Mouse (Mus musculus) MEL (cell line): Measurements from ENCODE around the gene Frmd5. TPM values are rescaled to one million over a fixed set of nuclear protein-coding genes. Genes with fewer than 3 reads are reported as not detected.

ENCODE experiments used
- DNase-seq: peaks from one replicate; pipeline ENCODE4 v3.0.0; 2011; ENCODE audit warnings: low read depth, low spot score
- H3K27ac ChIP-seq: 2 replicates; pipeline ENCODE4 v1.5.1; 2012; ENCODE audit warnings: low read depth, mild to moderate bottlenecking, control low read depth, low read length, moderate library complexity; ENCODE audit not compliant: control insufficient read depth
- H3K27me3 ChIP-seq, 2 experiments: fragments of 150-350 bp in 1 of 2; sonication (generic) in 1 of 2; 2 replicates each; pipeline ENCODE4 v1.6.1; 2012; ENCODE audit warnings: low read length in 2 of 2, mild to moderate bottlenecking in 2 of 2, improper control_type of control experiment in 1 of 2, moderate library complexity in 1 of 2; ENCODE audit not compliant: insufficient read depth in 2 of 2, control insufficient read depth in 1 of 2
- H3K36me3 ChIP-seq, 2 experiments: 2 replicates each; pipeline ENCODE4 v1.6.1; 2012 to 2014; ENCODE audit warnings: low read length in 2 of 2, improper control_type of control experiment in 1 of 2, inconsistent platforms in 1 of 2, mild to moderate bottlenecking in 1 of 2; ENCODE audit not compliant: insufficient read depth in 2 of 2, control insufficient read depth in 1 of 2
- H3K4me1 ChIP-seq, 2 experiments: fragments of 150-350 bp in 1 of 2; sonication (generic) in 1 of 2; 2 replicates each; pipeline ENCODE4 v1.6.1; 2012; ENCODE audit warnings: low read length in 2 of 2, improper control_type of control experiment in 1 of 2, mild to moderate bottlenecking in 1 of 2; ENCODE audit not compliant: insufficient read depth in 2 of 2, control insufficient read depth in 1 of 2
- H3K4me3 ChIP-seq, 2 experiments: fragments of 150-350 bp in 1 of 2; sonication (generic) in 1 of 2; 2 replicates each; pipeline ENCODE4 v1.5.1; 2012; ENCODE audit warnings: low read depth in 2 of 2, low read length in 2 of 2, mild to moderate bottlenecking in 2 of 2, moderate library complexity in 2 of 2, control low read depth in 1 of 2, improper control_type of control experiment in 1 of 2; ENCODE audit not compliant: control insufficient read depth in 1 of 2, insufficient read depth in 1 of 2
- H3K79me2 ChIP-seq: 2 replicates; pipeline ENCODE4 v1.6.1; 2012; ENCODE audit warnings: mild to moderate bottlenecking, low read length, moderate library complexity; ENCODE audit not compliant: control insufficient read depth, poor library complexity, insufficient read depth
- H3K9ac ChIP-seq: 2 replicates; pipeline ENCODE4 v1.6.1; 2012; ENCODE audit warnings: low read depth, mild to moderate bottlenecking, control low read depth, low read length, moderate library complexity; ENCODE audit not compliant: control insufficient read depth, poor library complexity, severe bottlenecking
- H3K9me3 ChIP-seq: fragments of 150-350 bp; sonication (generic); replicated peaks from 2 replicates; pipeline ENCODE4 v1.6.1; 2012; ENCODE audit warnings: mild to moderate bottlenecking, low read length, improper control_type of control experiment, moderate library complexity; ENCODE audit not compliant: insufficient read depth
- BHLHE40 ChIP-seq: IDR thresholded peaks from 2 replicates; pipeline ENCODE4 v1.6.1; 2012; ENCODE audit warnings: low read depth, mild to moderate bottlenecking, inconsistent platforms, low read length, improper control_type of control experiment, borderline replicate concordance
- CHD1 ChIP-seq: IDR thresholded peaks from 2 replicates; pipeline ENCODE4 v1.6.1; 2012; ENCODE audit warnings: low read depth, mild to moderate bottlenecking, inconsistent platforms, low read length, improper control_type of control experiment
- CHD2 ChIP-seq: IDR thresholded peaks from 2 replicates; pipeline ENCODE4 v1.6.1; 2011; ENCODE audit warnings: low read length, improper control_type of control experiment
- CTCF ChIP-seq, 3 experiments: IDR thresholded peaks in 2 of 3; conservative IDR thresholded peaks in 1 of 3; 2 replicates each; pipeline ENCODE4 v1.5.1; 2011 to 2012; ENCODE audit warnings: low read length in 3 of 3, low read depth in 2 of 3, mild to moderate bottlenecking in 2 of 3, improper control_type of control experiment in 1 of 3, inconsistent platforms in 1 of 3, mixed read lengths in 1 of 3, moderate library complexity in 1 of 3; ENCODE audit not compliant: control insufficient read depth in 1 of 3, insufficient read depth in 1 of 3, poor library complexity in 1 of 3, severe bottlenecking in 1 of 3
- E2F4 ChIP-seq: IDR thresholded peaks from 2 replicates; pipeline ENCODE4 v1.6.1; 2011; ENCODE audit warnings: low read depth, low read length, improper control_type of control experiment, borderline replicate concordance
- ELF1 ChIP-seq: IDR thresholded peaks from 2 replicates; pipeline ENCODE4 v1.6.1; 2014; ENCODE audit warnings: low read depth, mild to moderate bottlenecking, inconsistent platforms, low read length, improper control_type of control experiment, moderate library complexity
- EP300 ChIP-seq, 2 experiments: IDR thresholded peaks; 2 replicates each; pipeline ENCODE4 v1.6.1; 2011; ENCODE audit warnings: improper control_type of control experiment in 2 of 2, low read length in 2 of 2, low read depth in 1 of 2, mild to moderate bottlenecking in 1 of 2
- ETS1 ChIP-seq: IDR thresholded peaks from 2 replicates; pipeline ENCODE4 v1.6.1; 2012; ENCODE audit warnings: low read depth, mild to moderate bottlenecking, inconsistent platforms, low read length, improper control_type of control experiment, moderate library complexity
- GABPA ChIP-seq: IDR thresholded peaks from 2 replicates; pipeline ENCODE4 v1.6.1; 2012; ENCODE audit warnings: low read depth, mild to moderate bottlenecking, inconsistent platforms, low read length, improper control_type of control experiment, moderate library complexity
- GATA1 ChIP-seq: IDR thresholded peaks from 2 replicates; pipeline ENCODE4 v1.6.1; 2011; ENCODE audit warnings: low read depth, low read length, improper control_type of control experiment
- HCFC1 ChIP-seq: IDR thresholded peaks from 2 replicates; pipeline ENCODE4 v1.6.1; 2012; ENCODE audit warnings: low read depth, mild to moderate bottlenecking, inconsistent platforms, low read length, improper control_type of control experiment, moderate library complexity
- JUND ChIP-seq: IDR thresholded peaks from 2 replicates; pipeline ENCODE4 v1.6.1; 2011; ENCODE audit warnings: low read depth, mild to moderate bottlenecking, improper control_type of control experiment, low read length
- KAT2A ChIP-seq: conservative IDR thresholded peaks from 2 replicates; pipeline ENCODE4 v1.6.1; 2012; ENCODE audit warnings: low read depth, low read length, improper control_type of control experiment, inconsistent platforms
- MAFK ChIP-seq: IDR thresholded peaks from 2 replicates; pipeline ENCODE4 v1.6.1; 2011; ENCODE audit warnings: low read depth, mild to moderate bottlenecking, low read length, improper control_type of control experiment, borderline replicate concordance
- MAX ChIP-seq: IDR thresholded peaks from 2 replicates; pipeline ENCODE4 v1.6.1; 2011; ENCODE audit warnings: low read length, improper control_type of control experiment
- MAZ ChIP-seq: IDR thresholded peaks from 2 replicates; pipeline ENCODE4 v1.6.1; 2012; ENCODE audit warnings: low read depth, mild to moderate bottlenecking, inconsistent platforms, low read length, improper control_type of control experiment
- MEF2A ChIP-seq: IDR thresholded peaks from 2 replicates; pipeline ENCODE4 v1.6.1; 2014; ENCODE audit warnings: low read depth, mild to moderate bottlenecking, inconsistent platforms, low read length, improper control_type of control experiment; ENCODE audit not compliant: poor library complexity, insufficient replicate concordance, severe bottlenecking; ENCODE audit errors: extremely low read depth
- MXI1 ChIP-seq: IDR thresholded peaks from 2 replicates; pipeline ENCODE4 v1.6.1; 2011; ENCODE audit warnings: mild to moderate bottlenecking, low read depth, low read length, improper control_type of control experiment
- MYB ChIP-seq: IDR thresholded peaks from 2 replicates; pipeline ENCODE4 v1.6.1; 2011; ENCODE audit warnings: mild to moderate bottlenecking, low read depth, low read length, improper control_type of control experiment
- MYC ChIP-seq: IDR thresholded peaks from 2 replicates; pipeline ENCODE4 v1.6.1; 2011; ENCODE audit warnings: low read depth, mild to moderate bottlenecking, low read length, improper control_type of control experiment, moderate library complexity
- NELFE ChIP-seq: IDR thresholded peaks from 2 replicates; pipeline ENCODE4 v1.6.1; 2011; ENCODE audit warnings: low read depth, low read length, improper control_type of control experiment
- NRF1 ChIP-seq: IDR thresholded peaks from 2 replicates; pipeline ENCODE4 v1.6.1; 2014; ENCODE audit warnings: low read depth, mild to moderate bottlenecking, inconsistent platforms, low read length, improper control_type of control experiment, moderate library complexity; ENCODE audit not compliant: poor library complexity, insufficient read depth, severe bottlenecking
- POLR2A ChIP-seq, 2 experiments: IDR thresholded peaks; 2 replicates each; pipeline ENCODE4 v1.6.1; 2011 to 2012; ENCODE audit warnings: low read length in 2 of 2, mild to moderate bottlenecking in 2 of 2, control low read depth in 1 of 2, improper control_type of control experiment in 1 of 2, low read depth in 1 of 2, moderate library complexity in 1 of 2; ENCODE audit not compliant: control insufficient read depth in 1 of 2, insufficient read depth in 1 of 2, poor library complexity in 1 of 2
- POLR2AphosphoS2 ChIP-seq: IDR thresholded peaks from 2 replicates; pipeline ENCODE4 v1.6.1; 2011; ENCODE audit warnings: low read length, improper control_type of control experiment
- POLR2AphosphoS5 ChIP-seq: IDR thresholded peaks from 2 replicates; pipeline ENCODE4 v1.6.1; 2012; ENCODE audit warnings: low read depth, borderline replicate concordance, mild to moderate bottlenecking, inconsistent platforms, low read length, moderate library complexity, mixed read lengths
- RAD21 ChIP-seq: IDR thresholded peaks from 2 replicates; pipeline ENCODE4 v1.6.1; 2011; ENCODE audit warnings: mild to moderate bottlenecking, low read depth, low read length, improper control_type of control experiment
- RCOR1 ChIP-seq: IDR thresholded peaks from 2 replicates; pipeline ENCODE4 v1.6.1; 2012; ENCODE audit warnings: low read depth, mild to moderate bottlenecking, inconsistent platforms, low read length, improper control_type of control experiment
- SMC3 ChIP-seq: IDR thresholded peaks from 2 replicates; pipeline ENCODE4 v1.6.1; 2011; ENCODE audit warnings: low read depth, low read length, improper control_type of control experiment
- TAL1 ChIP-seq: IDR thresholded peaks from 2 replicates; pipeline ENCODE4 v1.6.1; 2012; ENCODE audit warnings: mild to moderate bottlenecking, inconsistent platforms, low read length, moderate library complexity, mixed read lengths
- TBP ChIP-seq: IDR thresholded peaks from 2 replicates; pipeline ENCODE4 v1.8.0; 2011; ENCODE audit warnings: low read depth, low read length, improper control_type of control experiment
- TCF12 ChIP-seq: IDR thresholded peaks from 2 replicates; pipeline ENCODE4 v1.6.1; 2014; ENCODE audit warnings: low read depth, mild to moderate bottlenecking, inconsistent platforms, low read length, improper control_type of control experiment, moderate library complexity
- UBTF ChIP-seq: IDR thresholded peaks from 2 replicates; pipeline ENCODE4 v1.6.1; 2012; ENCODE audit warnings: low read depth, mild to moderate bottlenecking, inconsistent platforms, low read length, improper control_type of control experiment, moderate library complexity, borderline replicate concordance; ENCODE audit not compliant: insufficient read depth
- USF1 ChIP-seq: IDR thresholded peaks from 2 replicates; pipeline ENCODE4 v1.6.1; 2014; ENCODE audit warnings: low read depth, mild to moderate bottlenecking, inconsistent platforms, low read length, improper control_type of control experiment, moderate library complexity
- USF2 ChIP-seq, 2 experiments: IDR thresholded peaks; 2 replicates each; pipeline ENCODE4 v1.6.1; 2011 to 2012; ENCODE audit warnings: improper control_type of control experiment in 2 of 2, low read length in 2 of 2, borderline replicate concordance in 1 of 2, inconsistent platforms in 1 of 2, low read depth in 1 of 2, mild to moderate bottlenecking in 1 of 2; ENCODE audit not compliant: insufficient read depth in 1 of 2
- ZC3H11A ChIP-seq: IDR thresholded peaks from 2 replicates; pipeline ENCODE4 v1.6.1; 2012; ENCODE audit warnings: low read depth, mild to moderate bottlenecking, inconsistent platforms, low read length, improper control_type of control experiment
- ZKSCAN1 ChIP-seq: IDR thresholded peaks from 2 replicates; pipeline ENCODE4 v1.6.1; 2012; ENCODE audit warnings: low read depth, mild to moderate bottlenecking, inconsistent platforms, low read length, improper control_type of control experiment, moderate library complexity
- ZMIZ1 ChIP-seq: IDR thresholded peaks from 2 replicates; pipeline ENCODE4 v1.6.1; 2012; ENCODE audit warnings: low read depth, mild to moderate bottlenecking, inconsistent platforms, low read length, improper control_type of control experiment, moderate library complexity
- ZNF384 ChIP-seq: IDR thresholded peaks from 2 replicates; pipeline ENCODE4 v1.6.1; 2012; ENCODE audit warnings: low read depth, mild to moderate bottlenecking, inconsistent platforms, low read length, improper control_type of control experiment
- polyA plus RNA-seq, 2 experiments: library from polyadenylated mRNA; stranded (reverse) in 1 of 2; unstranded in 1 of 2; fragments of >175 nt in 1 of 2; fragments of >200 nt in 1 of 2; gene quantifications; 2 replicates each; pipeline versions ENCODE4 v1.2.1 to v1.2.4; 2012; ENCODE audit warnings: low replicate concordance in 2 of 2, low read depth in 1 of 2; ENCODE audit not compliant: insufficient read length in 2 of 2, insufficient read depth in 1 of 2, missing spikeins in 1 of 2
- total RNA-seq: library from RNA; depleted of rRNA; stranded (reverse); fragments of 300-350 nt; gene quantifications from 2 replicates; pipeline ENCODE4 v1.2.3, GENCODE M21; 2012

Frmd5 gene
- total and polyA plus RNA-seq, 3 experiments: 0.04 to 0.15 TPM; not detected in 1

GRCm38 (mm10) chr2:121571780-121572179, 235.1 kb downstream of the Frmd5 start:
- H3K4me3 ChIP-seq: no peak overlapping the region
- H3K9me3 ChIP-seq: no peaks in the 10 kb centered on the region
- H3K4me1 ChIP-seq: no peaks in the 10 kb centered on the region
- H3K79me2 ChIP-seq: no peaks in the 10 kb centered on the region
- peak; percentile 76 for DNase-seq
- H3K27me3 ChIP-seq: peaks cover 10 to 18% of the 10 kb centered on the region in 2 experiments
- no peak overlapping the region for H3K27ac ChIP-seq
- no peaks in the 10 kb centered on the region for H3K36me3 ChIP-seq
- H3K9ac ChIP-seq: no peak overlapping the region
- peak; percentile 96 for TF ChIP-seq RAD21
- TF ChIP-seq NELFE: no peak
- TF ChIP-seq HCFC1: no peak
- TF ChIP-seq MAZ: no peak
- TF ChIP-seq ZMIZ1: no peak
- TF ChIP-seq ZNF384: 0 out of 2 replicates have a peak, but pooled peaks have one; percentile 9
- TF ChIP-seq ETS1: no peak
- TF ChIP-seq MAX: no peak
- no peak for TF ChIP-seq MYB
- TF ChIP-seq ELF1: no peak
- TF ChIP-seq RCOR1: no peak
- no peak for TF ChIP-seq TAL1
- TF ChIP-seq TCF12: peak; percentile 8; the same call in 1 of the 2 replicates
- peak; percentile 92 for TF ChIP-seq ZC3H11A
- no peak for TF ChIP-seq GABPA
- TF ChIP-seq CTCF (IDR thresholded peaks at IDR 0.05 in 2 of 3, conservative IDR thresholded peaks at IDR 0.05 in 1 of 3; ENCODE audit: control insufficient read depth in 1 of 3, insufficient read depth in 1 of 3, low read depth in 2 of 3, low read length in 3 of 3, poor library complexity in 1 of 3, severe bottlenecking in 1 of 3): peak; percentile 85 to 92 (median 85)
- TF ChIP-seq EP300 (IDR thresholded peaks at IDR 0.05; ENCODE audit: low read depth in 1 of 2, low read length in 2 of 2): no peak
- TF ChIP-seq BHLHE40: no peak; the same call in 1 of the 2 replicates
- TF ChIP-seq TBP: no peak
- no peak for TF ChIP-seq GATA1
- TF ChIP-seq UBTF: no peak
- TF ChIP-seq MEF2A: no peak
- no peak for TF ChIP-seq POLR2A (IDR thresholded peaks at IDR 0.05; ENCODE audit: control insufficient read depth in 1 of 2, insufficient read depth in 1 of 2, low read depth in 1 of 2, low read length in 2 of 2, poor library complexity in 1 of 2)
- no peak for TF ChIP-seq CHD2
- TF ChIP-seq SMC3: peak; percentile 90
- no peak for TF ChIP-seq POLR2AphosphoS2
- TF ChIP-seq KAT2A: no peak
- no peak for TF ChIP-seq POLR2AphosphoS5
- no peak for TF ChIP-seq E2F4
- no peak for TF ChIP-seq NRF1
- no peak for TF ChIP-seq USF1
- TF ChIP-seq CHD1: no peak
- TF ChIP-seq MXI1: no peak
- no peak for TF ChIP-seq MYC
- no peak for TF ChIP-seq ZKSCAN1
- no peak for TF ChIP-seq MAFK
- TF ChIP-seq USF2 (IDR thresholded peaks at IDR 0.05; ENCODE audit: borderline replicate concordance in 1 of 2, insufficient read depth in 1 of 2, low read depth in 1 of 2, low read length in 2 of 2): no peak
- no peak for TF ChIP-seq JUND
